Mouse (Mus musculus): Measurements from ENCODE around the gene Dnase1. TPM values are rescaled to one million over a fixed set of nuclear protein-coding genes. Genes with fewer than 3 reads are reported as not detected.

Gene Dnase1
- polyA plus RNA-seq, 1 experiment from 2014 or later = 3.2 TPM

GRCm38 (mm10) chr16:4087214-4087913 lies 50.6 kb downstream of the Dnase1 start:
- no peak overlapping the region for H3K4me3 ChIP-seq
- 83% methylated on average over 8 of the region's 8 CpGs for WGBS (ENCODE audit: insufficient replicate concordance)
- H3K4me2 ChIP-seq = no peak overlapping the region
- H3K9me3 ChIP-seq (replicated peaks) = no peaks in the 10 kb centered on the region
- no peak overlapping the region for H3K9ac ChIP-seq
- H3K36me3 ChIP-seq = peaks cover 88% of the 10 kb centered on the region
- peak; percentile 63 for ATAC-seq
- H3K27me3 ChIP-seq (replicated peaks) = no peaks in the 10 kb centered on the region
- H3K27ac ChIP-seq = 0 out of 2 replicates have a peak overlapping the region, but pooled peaks have one; percentile 5
- H3K4me1 ChIP-seq = no peaks in the 10 kb centered on the region

Small RNA genes lying within 50 kb of the gene (microRNA-seq; reads per million reads assigned to microRNA genes)
- gene Gm23413 = not detected

Other genes with a start within 250 kb of the Dnase1 start
- gene Olfr15, start 206.1 kb upstream of the Dnase1 start, polyA plus RNA-seq (2016; fragmentation: Nextera tagmentation; extraction: Ambion mirVana) = not detected in 2 replicates
- gene Zfp174, start 189.7 kb upstream of the Dnase1 start, polyA plus RNA-seq (2016; fragmentation: Nextera tagmentation; extraction: Ambion mirVana) = 0.38 and 0.41 TPM in 2 replicates
- 28.1 and 30.3 TPM in 2 replicates for gene Naa60, start 164.6 kb upstream of the Dnase1 start, polyA plus RNA-seq (2016; fragmentation: Nextera tagmentation; extraction: Ambion mirVana)
- 3.0 and 3.2 TPM in 2 replicates for gene Zfp597, start 152.4 kb upstream of the Dnase1 start, polyA plus RNA-seq (2016; fragmentation: Nextera tagmentation; extraction: Ambion mirVana)
- 0.81 and 1.2 TPM in 2 replicates for gene Gm20695, start 152.3 kb upstream of the Dnase1 start, polyA plus RNA-seq (2016; fragmentation: Nextera tagmentation; extraction: Ambion mirVana)
- gene 1700037C18Rik, start 128.3 kb upstream of the Dnase1 start, polyA plus RNA-seq (2016; fragmentation: Nextera tagmentation; extraction: Ambion mirVana) = 3.1 and 3.9 TPM in 2 replicates
- gene Cluap1, start 128.1 kb upstream of the Dnase1 start, polyA plus RNA-seq (2016; fragmentation: Nextera tagmentation; extraction: Ambion mirVana) = 12.4 and 12.5 TPM in 2 replicates
- 0.38 and 0.55 TPM in 2 replicates for gene Nlrc3, start 60.3 kb upstream of the Dnase1 start, polyA plus RNA-seq (2016; fragmentation: Nextera tagmentation; extraction: Ambion mirVana)
- 14.0 and 16.5 TPM in 2 replicates for gene Slx4, start 33.2 kb upstream of the Dnase1 start, polyA plus RNA-seq (2016; fragmentation: Nextera tagmentation; extraction: Ambion mirVana)
- gene Trap1, start 40.9 kb downstream of the Dnase1 start, polyA plus RNA-seq (2016; fragmentation: Nextera tagmentation; extraction: Ambion mirVana) = 99.4 and 104 TPM in 2 replicates
- 11.6 and 12.1 TPM in 2 replicates for gene Crebbp, start 177.1 kb downstream of the Dnase1 start, polyA plus RNA-seq (2016; fragmentation: Nextera tagmentation; extraction: Ambion mirVana)

All from liver, embryonic 12.5 days (tissue).